Mouse (Mus musculus): Measurements from ENCODE around the gene Akap7. TPM values are rescaled to one million over a fixed set of nuclear protein-coding genes. Genes with fewer than 3 reads are reported as not detected.

Akap7 gene
- polyA plus RNA-seq (2014; fragmentation: Nextera tagmentation; extraction: Ambion mirVana), result 41.5 and 47.9 TPM in 2 replicates

- Histone ChIP-seq H3K27ac (ENCODE audit: low read depth, low read length) (no peak within 1 kb of the TSS), H3K4me1 (ENCODE audit: control insufficient read depth, insufficient read depth, low read length) (no peaks in the 10 kb centered on the region), H3K4me2 (ENCODE audit: low read depth, low read length) (no peak within 1 kb of the TSS), H3K9ac (replicated peaks; ENCODE audit: low read depth, low read length) (no peak within 1 kb of the TSS), H3K9me3 (ENCODE audit: control insufficient read depth, low read length) (no peaks in the 10 kb centered on the region), H3K4me3 (ENCODE audit: low read depth, low read length) (no peak within 1 kb of the TSS), H3K36me3 (ENCODE audit: control insufficient read depth, insufficient read depth, low read length) (no peaks in the 10 kb centered on the region), H3K27me3 (ENCODE audit: control insufficient read depth, insufficient read depth, low read length) (no peaks in the 10 kb centered on the region)
- ATAC-seq (ENCODE audit: low read depth), result no peak
- WGBS, result 90% methylated on average over 9 of the region's 9 CpGs
Observed at GRCm38 (mm10) chr10:25307770-25308169, at the start of gene Akap7. Akap7 (minus strand) TSS chr10:25307870.

- 87% methylated on average over 7 of the region's 7 CpGs for WGBS
- H3K36me3 ChIP-seq (ENCODE audit: control insufficient read depth, insufficient read depth, low read length), result no peaks in the 10 kb centered on the region
- no peaks in the 10 kb centered on the region for H3K27me3 ChIP-seq (ENCODE audit: control insufficient read depth, insufficient read depth, low read length)
- no peaks in the 10 kb centered on the region for H3K4me1 ChIP-seq (ENCODE audit: control insufficient read depth, insufficient read depth, low read length)
- ATAC-seq (ENCODE audit: low read depth), result no peak
- no peaks in the 10 kb centered on the region for H3K9me3 ChIP-seq (ENCODE audit: control insufficient read depth, low read length)
- no peak overlapping the region for H3K9ac ChIP-seq (replicated peaks; ENCODE audit: low read depth, low read length)
- no peak overlapping the region for H3K27ac ChIP-seq (ENCODE audit: low read depth, low read length)
- H3K4me2 ChIP-seq (ENCODE audit: low read depth, low read length), result no peak overlapping the region
- no peak overlapping the region for H3K4me3 ChIP-seq (ENCODE audit: low read depth, low read length)
Observed at GRCm38 (mm10) chr10:25354390-25354789, 46.7 kb upstream of the Akap7 start.

GRCm38 (mm10) chr10:25353941-25354340 is 46.3 kb upstream of the Akap7 start:
- no peak overlapping the region for H3K9ac ChIP-seq (replicated peaks; ENCODE audit: low read depth, low read length)
- WGBS, result 94% methylated on average over 3 of the region's 3 CpGs
- H3K4me3 ChIP-seq (ENCODE audit: low read depth, low read length), result no peak overlapping the region
- no peak overlapping the region for H3K4me2 ChIP-seq (ENCODE audit: low read depth, low read length)
- H3K36me3 ChIP-seq (ENCODE audit: control insufficient read depth, insufficient read depth, low read length), result no peaks in the 10 kb centered on the region
- H3K9me3 ChIP-seq (ENCODE audit: control insufficient read depth, low read length), result no peaks in the 10 kb centered on the region
- H3K4me1 ChIP-seq (ENCODE audit: control insufficient read depth, insufficient read depth, low read length), result no peaks in the 10 kb centered on the region
- no peak for ATAC-seq (ENCODE audit: low read depth)
- H3K27ac ChIP-seq (ENCODE audit: low read depth, low read length), result no peak overlapping the region
- H3K27me3 ChIP-seq (ENCODE audit: control insufficient read depth, insufficient read depth, low read length), result no peaks in the 10 kb centered on the region

GRCm38 (mm10) chr10:25342801-25343200 is 35.1 kb upstream of the Akap7 start:
- no peak for ATAC-seq (ENCODE audit: low read depth)
- no peak overlapping the region for H3K4me3 ChIP-seq (ENCODE audit: low read depth, low read length)
- H3K27me3 ChIP-seq (ENCODE audit: control insufficient read depth, insufficient read depth, low read length), result no peaks in the 10 kb centered on the region
- H3K4me2 ChIP-seq (ENCODE audit: low read depth, low read length), result no peak overlapping the region
- H3K27ac ChIP-seq (ENCODE audit: low read depth, low read length), result no peak overlapping the region
- no peaks in the 10 kb centered on the region for H3K4me1 ChIP-seq (ENCODE audit: control insufficient read depth, insufficient read depth, low read length)
- H3K9ac ChIP-seq (replicated peaks; ENCODE audit: low read depth, low read length), result no peak overlapping the region
- H3K36me3 ChIP-seq (ENCODE audit: control insufficient read depth, insufficient read depth, low read length), result no peaks in the 10 kb centered on the region
- no peaks in the 10 kb centered on the region; the same call in 1 of the 2 replicates for H3K9me3 ChIP-seq (ENCODE audit: control insufficient read depth, low read length)

- H3K27ac ChIP-seq (ENCODE audit: low read depth, low read length), result no peak overlapping the region
- no peak overlapping the region for H3K9ac ChIP-seq (replicated peaks; ENCODE audit: low read depth, low read length)
- H3K4me3 ChIP-seq (ENCODE audit: low read depth, low read length), result no peak overlapping the region
- H3K4me1 ChIP-seq (ENCODE audit: control insufficient read depth, insufficient read depth, low read length), result no peaks in the 10 kb centered on the region
- ATAC-seq (ENCODE audit: low read depth), result no peak
- no peaks in the 10 kb centered on the region for H3K36me3 ChIP-seq (ENCODE audit: control insufficient read depth, insufficient read depth, low read length)
- H3K27me3 ChIP-seq (ENCODE audit: control insufficient read depth, insufficient read depth, low read length), result no peaks in the 10 kb centered on the region
- H3K4me2 ChIP-seq (ENCODE audit: low read depth, low read length), result no peak overlapping the region
- H3K9me3 ChIP-seq (ENCODE audit: control insufficient read depth, low read length), result no peaks in the 10 kb centered on the region; the same call in 1 of the 2 replicates
- 93% methylated on average over 5 of the region's 5 CpGs for WGBS
Observed at GRCm38 (mm10) chr10:25340675-25341074, 33.0 kb upstream of the Akap7 start.

GRCm38 (mm10) chr10:25333390-25334079 is 25.9 kb upstream of the Akap7 start:
- no peaks in the 10 kb centered on the region for H3K27me3 ChIP-seq (ENCODE audit: control insufficient read depth, insufficient read depth, low read length)
- no peak overlapping the region for H3K27ac ChIP-seq (ENCODE audit: low read depth, low read length)
- 76% methylated on average over 4 of the region's 4 CpGs for WGBS
- no peaks in the 10 kb centered on the region for H3K9me3 ChIP-seq (ENCODE audit: control insufficient read depth, low read length)
- no peaks in the 10 kb centered on the region for H3K36me3 ChIP-seq (ENCODE audit: control insufficient read depth, insufficient read depth, low read length)
- no peak overlapping the region for H3K9ac ChIP-seq (replicated peaks; ENCODE audit: low read depth, low read length)
- no peak for ATAC-seq (ENCODE audit: low read depth)
- no peak overlapping the region for H3K4me2 ChIP-seq (ENCODE audit: low read depth, low read length)
- H3K4me1 ChIP-seq (ENCODE audit: control insufficient read depth, insufficient read depth, low read length), result no peaks in the 10 kb centered on the region
- H3K4me3 ChIP-seq (ENCODE audit: low read depth, low read length), result no peak overlapping the region

- Histone ChIP-seq H3K4me1 (ENCODE audit: control insufficient read depth, insufficient read depth, low read length) (no peaks in the 10 kb centered on the region), H3K4me3 (ENCODE audit: low read depth, low read length) (no peak overlapping the region), H3K27ac (ENCODE audit: low read depth, low read length) (no peak overlapping the region), H3K9ac (replicated peaks; ENCODE audit: low read depth, low read length) (no peak overlapping the region), H3K4me2 (ENCODE audit: low read depth, low read length) (no peak overlapping the region), H3K27me3 (ENCODE audit: control insufficient read depth, insufficient read depth, low read length) (no peaks in the 10 kb centered on the region), H3K36me3 (ENCODE audit: control insufficient read depth, insufficient read depth, low read length) (no peaks in the 10 kb centered on the region), H3K9me3 (ENCODE audit: control insufficient read depth, low read length) (no peaks in the 10 kb centered on the region)
- 63% methylated on average over 9 of the region's 9 CpGs for WGBS
- ATAC-seq (ENCODE audit: low read depth), result no peak
Observed at GRCm38 (mm10) chr10:25331321-25332049, 23.8 kb upstream of the Akap7 start.

- Histone ChIP-seq H3K4me1 (ENCODE audit: control insufficient read depth, insufficient read depth, low read length) (no peaks in the 10 kb centered on the region), H3K9ac (replicated peaks; ENCODE audit: low read depth, low read length) (no peak overlapping the region), H3K27ac (ENCODE audit: low read depth, low read length) (no peak overlapping the region), H3K27me3 (ENCODE audit: control insufficient read depth, insufficient read depth, low read length) (no peaks in the 10 kb centered on the region), H3K9me3 (ENCODE audit: control insufficient read depth, low read length) (no peaks in the 10 kb centered on the region), H3K36me3 (ENCODE audit: control insufficient read depth, insufficient read depth, low read length) (no peaks in the 10 kb centered on the region), H3K4me2 (ENCODE audit: low read depth, low read length) (no peak overlapping the region), H3K4me3 (ENCODE audit: low read depth, low read length) (no peak overlapping the region)
- WGBS, result 93% methylated on average over 7 of the region's 7 CpGs
- no peak for ATAC-seq (ENCODE audit: low read depth)
Observed at GRCm38 (mm10) chr10:25330094-25330493, 22.4 kb upstream of the Akap7 start.

- Histone ChIP-seq H3K27ac (ENCODE audit: low read depth, low read length) (no peak overlapping the region), H3K4me2 (ENCODE audit: low read depth, low read length) (no peak overlapping the region), H3K4me1 (ENCODE audit: control insufficient read depth, insufficient read depth, low read length) (no peaks in the 10 kb centered on the region), H3K4me3 (ENCODE audit: low read depth, low read length) (no peak overlapping the region), H3K9me3 (ENCODE audit: control insufficient read depth, low read length) (no peaks in the 10 kb centered on the region), H3K9ac (replicated peaks; ENCODE audit: low read depth, low read length) (no peak overlapping the region), H3K36me3 (ENCODE audit: control insufficient read depth, insufficient read depth, low read length) (no peaks in the 10 kb centered on the region), H3K27me3 (ENCODE audit: control insufficient read depth, insufficient read depth, low read length) (no peaks in the 10 kb centered on the region)
- 86% methylated on average over 6 of the region's 6 CpGs for WGBS
- no peak for ATAC-seq (ENCODE audit: low read depth)
Observed at GRCm38 (mm10) chr10:25327511-25327910, 19.8 kb upstream of the Akap7 start.
